ENCODE assay signal across 8 mouse cellular contexts in the genomic region with DNA sequence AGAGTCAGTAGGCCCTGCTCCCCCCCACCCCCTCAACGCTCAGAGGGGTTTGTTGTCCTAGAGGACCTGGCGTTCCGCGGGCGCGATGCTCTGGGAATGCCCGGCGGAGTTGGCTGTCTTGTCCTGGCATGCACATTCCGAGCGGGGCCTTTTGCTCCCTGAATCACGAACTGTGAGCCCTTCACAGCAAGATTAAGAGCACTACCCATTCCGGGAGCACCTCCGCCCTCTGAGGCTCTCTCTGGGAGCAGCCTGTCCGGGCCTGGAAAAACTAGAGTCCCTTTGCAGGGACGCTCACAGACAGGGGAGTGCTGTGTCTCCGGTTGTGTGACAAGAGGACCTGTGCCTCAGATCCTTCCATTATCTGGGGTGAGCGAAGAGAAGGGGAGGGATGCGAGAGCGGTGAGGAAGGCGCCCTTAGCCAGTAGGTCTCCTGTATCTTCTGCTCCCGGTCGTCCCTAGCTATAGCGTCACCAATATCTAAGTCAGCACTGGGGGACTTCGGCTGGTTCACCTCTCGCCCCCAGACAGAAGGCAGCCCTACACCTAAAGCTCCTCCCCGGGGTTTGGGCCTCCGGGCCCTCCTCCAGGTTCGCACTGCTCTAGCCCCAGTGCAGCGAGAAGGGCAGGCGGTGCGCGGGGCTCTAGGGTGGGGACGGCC. TPM values are rescaled to one million over a fixed set of nuclear protein-coding genes. Genes with fewer than 3 reads are reported as not detected.
A peak's percentile ranks its signal among the peaks of the same experiment; 100 is the strongest.
DNase-seq lines count a peak whose midpoint lies in the region; ATAC-seq and TF ChIP-seq lines count a peak whose summit lies in the region.

No protein-coding gene starts in this region.

- WGBS in embryonic facial prominence, embryonic 11.5 days = under 1% methylated on average over 32 of the region's 33 CpGs
- WGBS in hindbrain, postnatal 0 days = under 1% methylated on average over 33 of the region's 33 CpGs
- WGBS in midbrain, embryonic 10.5 days = under 1% methylated on average over 33 of the region's 33 CpGs

- H3K9me3 ChIP-seq in megakaryocyte, embryonic 14.5 days = no peaks in the 10 kb centered on the region
- H3K9me3 ChIP-seq in embryonic facial prominence, embryonic 11.5 days (replicated peaks; ENCODE audit: control insufficient read depth, low read length) = no peaks in the 10 kb centered on the region
- no peaks in the 10 kb centered on the region for H3K9me3 ChIP-seq in hindbrain, postnatal 0 days (ENCODE audit: low read length)
- no peaks in the 10 kb centered on the region for H3K9me3 ChIP-seq in midbrain, embryonic 10.5 days (replicated peaks)

- H3K4me2 ChIP-seq in embryonic facial prominence, embryonic 11.5 days (ENCODE audit: low read depth, low read length) = peak overlapping the region; percentile 55
- H3K4me2 ChIP-seq in hindbrain, postnatal 0 days (ENCODE audit: low read depth, low read length) = peak overlapping the region; percentile 71

- TF ChIP-seq CTCF in hindbrain, postnatal 0 days (IDR thresholded peaks at IDR 0.05; ENCODE audit: low read depth) = no peak

- peaks cover 59% of the 10 kb centered on the region for H3K4me1 ChIP-seq in megakaryocyte, embryonic 14.5 days
- H3K4me1 ChIP-seq in embryonic facial prominence, embryonic 11.5 days (ENCODE audit: control insufficient read depth, insufficient read depth, low read length) = peaks cover 13% of the 10 kb centered on the region
- peaks cover 13% of the 10 kb centered on the region; the same call in 1 of the 2 replicates for H3K4me1 ChIP-seq in hindbrain, postnatal 0 days (ENCODE audit: insufficient read depth, low read length)
- H3K4me1 ChIP-seq in midbrain, embryonic 10.5 days = peaks cover 56% of the 10 kb centered on the region

- H3K9ac ChIP-seq in embryonic facial prominence, embryonic 11.5 days (replicated peaks; ENCODE audit: low read length) = peak overlapping the region; percentile 46
- peak overlapping the region; percentile 43; the same call in 1 of the 2 replicates for H3K9ac ChIP-seq in hindbrain, postnatal 0 days (replicated peaks; ENCODE audit: low read length)

- 0 out of 2 replicates have a peak overlapping the region, but pooled peaks have one; percentile 20 for H3K27ac ChIP-seq in embryonic facial prominence, embryonic 11.5 days (replicated peaks; ENCODE audit: low read depth, low read length)
- peak overlapping the region; percentile 58 for H3K27ac ChIP-seq in hindbrain, postnatal 0 days
- peak overlapping the region; percentile 34 for H3K27ac ChIP-seq in midbrain, embryonic 10.5 days (replicated peaks)

- DNase-seq in embryonic facial prominence, embryonic 11.5 days (ENCODE audit: low spot score) = peak; percentile 48
- DNase-seq in hindbrain, postnatal 0 days (ENCODE audit: low spot score) = no peak
- peak; percentile 55 for DNase-seq in midbrain, embryonic 10.5 days (ENCODE audit: low spot score)
- DNase-seq in right cerebral cortex, postnatal 25 days = no peak
- no peak for DNase-seq in left cerebral cortex, adult 9 months (ENCODE audit: low spot score in 2 of 2)

- peaks cover 29% of the 10 kb centered on the region for H3K36me3 ChIP-seq in megakaryocyte, embryonic 14.5 days (replicated peaks; ENCODE audit: low read length)
- H3K36me3 ChIP-seq in embryonic facial prominence, embryonic 11.5 days (replicated peaks; ENCODE audit: control insufficient read depth, insufficient read depth, low read depth, low read length) = no peaks in the 10 kb centered on the region; the same call in 1 of the 2 replicates
- peaks cover 9% of the 10 kb centered on the region for H3K36me3 ChIP-seq in hindbrain, postnatal 0 days (ENCODE audit: insufficient read depth, low read length)
- H3K36me3 ChIP-seq in midbrain, embryonic 10.5 days = peaks cover 18% of the 10 kb centered on the region

- peak overlapping the region; percentile 90 for H3K4me3 ChIP-seq in megakaryocyte, embryonic 14.5 days (replicated peaks)
- peak overlapping the region; percentile 30 for H3K4me3 ChIP-seq in embryonic facial prominence, embryonic 11.5 days (ENCODE audit: low read depth, low read length)
- peak overlapping the region; percentile 40 for H3K4me3 ChIP-seq in hindbrain, postnatal 0 days (ENCODE audit: low read length)
- H3K4me3 ChIP-seq in midbrain, embryonic 10.5 days = peak overlapping the region; percentile 52

- H3K27me3 ChIP-seq in megakaryocyte, embryonic 14.5 days (replicated peaks) = peaks cover 69% of the 10 kb centered on the region
- peaks cover 50% of the 10 kb centered on the region for H3K27me3 ChIP-seq in embryonic facial prominence, embryonic 11.5 days (ENCODE audit: control insufficient read depth, insufficient read depth, low read length)
- peaks cover 15% of the 10 kb centered on the region for H3K27me3 ChIP-seq in hindbrain, postnatal 0 days (ENCODE audit: insufficient read depth, low read length)
- peaks cover 84% of the 10 kb centered on the region for H3K27me3 ChIP-seq in midbrain, embryonic 10.5 days (ENCODE audit: low read depth, poor library complexity, severe bottlenecking)

- ATAC-seq in megakaryocyte, adult 5-6 weeks (ENCODE audit: poor library complexity, severe bottlenecking) = no peak
- ATAC-seq in embryonic facial prominence, embryonic 11.5 days (replicated peaks; ENCODE audit: insufficient number of reproducible peaks, low FRiP score, low TSS enrichment, low read depth) = no peak
- ATAC-seq in hindbrain, postnatal 0 days = no peak
- no peak for ATAC-seq in activated CD4-positive, CD25-positive, alpha-beta regulatory T cell, adult 4 months

RNA-seq across cellular contexts. Expression of gene Arhgap27, which starts 0.8 kb away (rescaled TPM):
- polyA plus RNA-seq in megakaryocyte, embryonic 14.5 days (2012; ENCODE audit: insufficient read depth, low replicate concordance) = 4.9 TPM in 1 of 2 replicates, not detected in the other
- total RNA-seq in megakaryocyte, adult 5-6 weeks (2015) = 20.1 and 20.5 TPM in 2 replicates
- 20.1 and 21.9 TPM in 2 replicates for total RNA-seq in megakaryocyte, adult 5-6 weeks (2017)
- polyA plus RNA-seq in embryonic facial prominence, embryonic 11.5 days (2014; fragmentation: Nextera tagmentation; extraction: Ambion mirVana) = 2.9 and 3.7 TPM in 2 replicates
- total RNA-seq in hindbrain, postnatal 0 days (2014; rRNA removed) = 7.7 and 12.2 TPM in 2 replicates
- 5.5 and 5.9 TPM in 2 replicates for polyA plus RNA-seq in hindbrain, postnatal 0 days (2015; fragmentation: Nextera tagmentation; extraction: Ambion mirVana)
- polyA plus RNA-seq in midbrain, embryonic 10.5 days (2016; fragmentation: Nextera tagmentation; extraction: Ambion mirVana) = 3.8 and 4.1 TPM in 2 replicates
- 10 to 100 TPM; 25.5 to 33.2 TPM for polyA plus RNA-seq in activated CD4-positive, CD25-positive, alpha-beta regulatory T cell, adult 4 months (2017; shearing (Covaris generic))

RNA-seq across cellular contexts. Expression of gene Plekhm1, which starts 49.8 kb away (rescaled TPM):
- polyA plus RNA-seq in megakaryocyte, embryonic 14.5 days (2012; ENCODE audit: insufficient read depth, low replicate concordance) = 8.1 and 12.1 TPM in 2 replicates
- total RNA-seq in megakaryocyte, adult 5-6 weeks (2015) = 28.4 and 29.4 TPM in 2 replicates
- total RNA-seq in megakaryocyte, adult 5-6 weeks (2017) = 8.3 and 12.7 TPM in 2 replicates
- 5.2 and 5.9 TPM in 2 replicates for polyA plus RNA-seq in embryonic facial prominence, embryonic 11.5 days (2014; fragmentation: Nextera tagmentation; extraction: Ambion mirVana)
- 8.2 and 9.4 TPM in 2 replicates for total RNA-seq in hindbrain, postnatal 0 days (2014; rRNA removed)
- polyA plus RNA-seq in hindbrain, postnatal 0 days (2015; fragmentation: Nextera tagmentation; extraction: Ambion mirVana) = 4.9 and 6.3 TPM in 2 replicates
- polyA plus RNA-seq in midbrain, embryonic 10.5 days (2016; fragmentation: Nextera tagmentation; extraction: Ambion mirVana) = 8.0 and 8.5 TPM in 2 replicates
- polyA plus RNA-seq in activated CD4-positive, CD25-positive, alpha-beta regulatory T cell, adult 4 months (2017; shearing (Covaris generic)) = 1 to 10 TPM; 7.0 to 9.3 TPM

Comparison
In these comparisons a context has a peak if more than half of its experiments do, and no peak if none do; other contexts are left out.
1. H3K4me3 ChIP-seq: peak in every context shown above with its lines; median percentile 90 in megakaryocyte, embryonic 14.5 days; 52 in midbrain, embryonic 10.5 days; 40 in hindbrain, postnatal 0 days; 30 in embryonic facial prominence, embryonic 11.5 days.
2. DNase-seq: peak in embryonic facial prominence, embryonic 11.5 days (single experiment) and midbrain, embryonic 10.5 days (single experiment); none in hindbrain, postnatal 0 days (single experiment), right cerebral cortex, postnatal 25 days (single experiment) and left cerebral cortex, adult 9 months (0 of 2).
3. Peak in every context shown above with its lines, with median percentiles within 50 percentile points of each other: H3K27ac ChIP-seq.